Mouse (Mus musculus): ENCODE results near the gene M1ap. TPM values are rescaled to one million over a fixed set of nuclear protein-coding genes. Genes with fewer than 3 reads are reported as not detected.

M1ap gene
- total and polyA plus RNA-seq, 3 experiments, result 2.4 to 6.4 (median 3.9) TPM

- no peak for DNase-seq (ENCODE audit: extremely low read depth)
- TF ChIP-seq MEF2A (IDR thresholded peaks at IDR 0.05; ENCODE audit: borderline replicate concordance, low read depth, low read length), result no peak
- TF ChIP-seq JUN (IDR thresholded peaks at IDR 0.05; ENCODE audit: insufficient read depth, low read depth, low read length), result no peak
- no peak for TF ChIP-seq SMC3 (IDR thresholded peaks at IDR 0.05; ENCODE audit: low read depth, low read length)
- TF ChIP-seq PAX5 (IDR thresholded peaks at IDR 0.05; ENCODE audit: low read length), result no peak
- TF ChIP-seq MAFK (IDR thresholded peaks at IDR 0.05; ENCODE audit: insufficient replicate concordance, low read length), result no peak
- TF ChIP-seq JUND (conservative IDR thresholded peaks at IDR 0.05; ENCODE audit: low read depth, low read length), result no peak
- TF ChIP-seq CTCF (conservative IDR thresholded peaks at IDR 0.05 in 1 of 2, IDR thresholded peaks at IDR 0.05 in 1 of 2; ENCODE audit: low read depth in 2 of 2, low read length in 2 of 2), result 0 out of 4 replicates have a peak, but pooled peaks of 1 of the 2 experiments have one; percentile 28
- no peak for TF ChIP-seq UBTF (IDR thresholded peaks at IDR 0.05; ENCODE audit: low read depth, low read length)
- no peak for TF ChIP-seq KAT2A (IDR thresholded peaks at IDR 0.05; ENCODE audit: insufficient replicate concordance, low read length)
- dilution Hi-C loops (cut with MboI; ENCODE audit: extremely low pct_ligation_motif_present, extremely low pct_unique_long_range_greater_than_20kb, low sequenced_read_pairs), result no loop called here
Observed at GRCm38 (mm10) chr6:82919520-82919919, 27.2 kb upstream of the M1ap start.

GRCm38 (mm10) chr6:82921426-82922224, 25.1 kb upstream of the M1ap start:
- TF ChIP-seq USF1 (IDR thresholded peaks at IDR 0.05; ENCODE audit: low read depth, low read length) (peak; percentile 28), BHLHE40 (IDR thresholded peaks at IDR 0.05; ENCODE audit: low read depth, low read length) (0 out of 2 replicates have a peak, but pooled peaks have one; percentile 34), SMC3 (IDR thresholded peaks at IDR 0.05; ENCODE audit: low read depth, low read length) (no peak), MAX (IDR thresholded peaks at IDR 0.05; ENCODE audit: low read length) (peak; percentile 24; the same call in 1 of the 2 replicates)
- H3K27ac ChIP-seq (ENCODE audit: insufficient read depth, low read depth), result no peak overlapping the region
- no peaks in the 10 kb centered on the region for H3K36me3 ChIP-seq (replicated peaks in 1 of 2; ENCODE audit: control insufficient read depth in 1 of 2, insufficient read depth in 1 of 2, low read length in 1 of 2)
- no peak overlapping the region for H3K9ac ChIP-seq (ENCODE audit: insufficient read depth, low read depth)
- in situ Hi-C loops (cut with MboI; ENCODE audit: low pct_ligation_motif_present, low pct_unique_long_range_greater_than_20kb, low sequenced_read_pairs), result no loop called here
- H3K9me3 ChIP-seq (replicated peaks; ENCODE audit: low read length), result no peaks in the 10 kb centered on the region
- H3K4me2 ChIP-seq (ENCODE audit: insufficient read depth, low read depth, poor library complexity, severe bottlenecking), result no peak overlapping the region
- H3K4me1 ChIP-seq (ENCODE audit: control insufficient read depth in 1 of 2, insufficient read depth in 2 of 2), result peaks cover 3 to 8% of the 10 kb centered on the region in 2 experiments; a peak in 2 of 4 replicates
- no peak for DNase-seq (ENCODE audit: extremely low read depth)
- no peaks in the 10 kb centered on the region for H3K79me2 ChIP-seq (replicated peaks; ENCODE audit: control insufficient read depth, extremely low read depth, insufficient read depth, poor library complexity, severe bottlenecking)
- H3K4me3 ChIP-seq (replicated peaks in 1 of 3; ENCODE audit: low read depth in 2 of 3, low read length in 2 of 3, poor library complexity in 1 of 3), result no peak overlapping the region
- H3K27me3 ChIP-seq (replicated peaks), result no peaks in the 10 kb centered on the region
- dilution Hi-C loops (cut with MboI; ENCODE audit: extremely low pct_ligation_motif_present, extremely low pct_unique_long_range_greater_than_20kb, low sequenced_read_pairs), result no loop called here

More at GRCm38 (mm10) chr6:82919520-82919919, 27.2 kb upstream of the M1ap start:
- Histone ChIP-seq H3K79me2 (replicated peaks; ENCODE audit: control insufficient read depth, extremely low read depth, insufficient read depth, poor library complexity, severe bottlenecking) (no peaks in the 10 kb centered on the region), H3K9me3 (replicated peaks; ENCODE audit: low read length) (no peaks in the 10 kb centered on the region), H3K27ac (ENCODE audit: insufficient read depth, low read depth) (no peak overlapping the region), H3K9ac (ENCODE audit: insufficient read depth, low read depth) (no peak overlapping the region), H3K4me1 (ENCODE audit: control insufficient read depth in 1 of 2, insufficient read depth in 2 of 2) (peaks cover 8 to 10% of the 10 kb centered on the region in 2 experiments; a peak in 2 of 4 replicates), H3K4me3 (replicated peaks in 1 of 3; ENCODE audit: low read depth in 2 of 3, low read length in 2 of 3, poor library complexity in 1 of 3) (no peak overlapping the region), H3K36me3 (replicated peaks in 1 of 2; ENCODE audit: control insufficient read depth in 1 of 2, insufficient read depth in 1 of 2, low read length in 1 of 2) (no peaks in the 10 kb centered on the region), H3K27me3 (replicated peaks) (no peaks in the 10 kb centered on the region), H3K4me2 (ENCODE audit: insufficient read depth, low read depth, poor library complexity, severe bottlenecking) (no peak overlapping the region)
- in situ Hi-C loops (cut with MboI; ENCODE audit: low pct_ligation_motif_present, low pct_unique_long_range_greater_than_20kb, low sequenced_read_pairs), result loop anchor here (5.0 kb wide), 1 partner anchor 48 kb away; no protein-coding TSS in a partner anchor

Data from CH12.LX (cell line).